Mouse (Mus musculus) lung, adult 2 months (tissue): ENCODE results near the gene Cdh23. TPM values are rescaled to one million over a fixed set of nuclear protein-coding genes. Genes with fewer than 3 reads are reported as not detected.
A peak's percentile ranks its signal among the peaks of the same experiment; 100 is the strongest.

ENCODE experiments used
- DNase-seq: peaks from one replicate; pipeline ENCODE4 v3.0.0; 2022
- H3K4me1 ChIP-seq: fragments of 200-500 bp; 2 replicates; pipeline ENCODE4 v1.6.1; 2011; ENCODE audit warnings: low read length; ENCODE audit not compliant: control insufficient read depth, insufficient read depth
- H3K4me3 ChIP-seq: fragments of 200-500 bp; replicated peaks from 2 replicates; pipeline ENCODE3; 2011; ENCODE audit warnings: low read depth, mild to moderate bottlenecking, control low read depth, low read length; ENCODE audit errors: extremely low read depth
- CTCF ChIP-seq: fragments of 200-500 bp; IDR thresholded peaks from 2 replicates; pipeline ENCODE4 v1.5.1; 2011; ENCODE audit warnings: mild to moderate bottlenecking, low read length, control low read depth; ENCODE audit not compliant: insufficient read depth
- POLR2A ChIP-seq: fragments of 200-500 bp; IDR thresholded peaks from 2 replicates; pipeline ENCODE4 v1.6.1; 2011; ENCODE audit warnings: low read depth, mild to moderate bottlenecking, control low read depth, low read length, borderline replicate concordance; ENCODE audit errors: extremely low read depth
- WGBS: fragments of 180-500 bp; shearing (Covaris S2); methylation state at CpG from one replicate; pipeline ENCODE4 v1.1.7; 2018; 5-methylcytosine and 5-hydroxymethylcytosine counted together
- polyA plus RNA-seq: library from polyadenylated mRNA; depleted of rRNA; stranded (reverse); fragments of >200 nt; gene quantifications from 2 replicates; pipeline ENCODE4 v1.2.3, GENCODE M21; 2012

Gene Cdh23
- polyA plus RNA-seq, 1 experiment, result 0.78 TPM

GRCm38 (mm10) chr10:60689396-60689795 lies 6.9 kb downstream of the Cdh23 start:
- no peaks in the 10 kb centered on the region for H3K4me1 ChIP-seq
- H3K4me3 ChIP-seq, result no peak overlapping the region
- DNase-seq, result no peak
- WGBS, result 72% methylated on average over 4 of the region's 4 CpGs
- TF ChIP-seq POLR2A, result no peak
- no peak for TF ChIP-seq CTCF

GRCm38 (mm10) chr10:60687011-60687776 lies 9.1 kb downstream of the Cdh23 start:
- no peaks in the 10 kb centered on the region for H3K4me1 ChIP-seq
- TF ChIP-seq CTCF, result no peak
- TF ChIP-seq POLR2A, result no peak
- H3K4me3 ChIP-seq, result peak overlapping the region; percentile 29
- WGBS, result under 1% methylated on average over 76 of the region's 76 CpGs
- peak; percentile 29 for DNase-seq

GRCm38 (mm10) chr10:60686641-60686975 lies 9.7 kb downstream of the Cdh23 start:
- Histone ChIP-seq H3K4me1 (no peaks in the 10 kb centered on the region), H3K4me3 (no peak overlapping the region)
- 1% methylated on average over 37 of the region's 37 CpGs for WGBS
- TF ChIP-seq POLR2A (no peak), CTCF (no peak)
- DNase-seq, result no peak

GRCm38 (mm10) chr10:60685764-60686640 lies 10.3 kb downstream of the Cdh23 start:
- WGBS, result 6% methylated on average over 50 of the region's 50 CpGs
- no peak for DNase-seq
- Histone ChIP-seq H3K4me3 (no peak overlapping the region), H3K4me1 (no peaks in the 10 kb centered on the region)
- TF ChIP-seq POLR2A, result no peak
- TF ChIP-seq CTCF, result no peak

- WGBS, result 85% methylated on average over 3 of the region's 3 CpGs
- no peak for DNase-seq
- TF ChIP-seq POLR2A (no peak), CTCF (no peak)
- H3K4me1 ChIP-seq, result no peaks in the 10 kb centered on the region
- H3K4me3 ChIP-seq, result no peak overlapping the region
Observed at GRCm38 (mm10) chr10:60678926-60679325, 17.4 kb downstream of the Cdh23 start.

GRCm38 (mm10) chr10:60677319-60677718 lies 19.0 kb downstream of the Cdh23 start:
- 65% methylated on average over 4 of the region's 4 CpGs for WGBS
- H3K4me3 ChIP-seq, result no peak overlapping the region
- no peaks in the 10 kb centered on the region for H3K4me1 ChIP-seq
- TF ChIP-seq CTCF, result no peak
- TF ChIP-seq POLR2A, result no peak
- DNase-seq, result no peak

- Histone ChIP-seq H3K4me3 (no peak overlapping the region), H3K4me1 (no peaks in the 10 kb centered on the region)
- no peak for DNase-seq
- WGBS, result 40% methylated on average over 8 of the region's 8 CpGs
- TF ChIP-seq CTCF (no peak), POLR2A (no peak)
Observed at GRCm38 (mm10) chr10:60670166-60670565, 26.1 kb downstream of the Cdh23 start.

- WGBS, result 75% methylated on average over 3 of the region's 3 CpGs
- DNase-seq, result no peak
- H3K4me1 ChIP-seq, result no peaks in the 10 kb centered on the region
- no peak for TF ChIP-seq CTCF
- TF ChIP-seq POLR2A, result no peak
- no peak overlapping the region for H3K4me3 ChIP-seq
Observed at GRCm38 (mm10) chr10:60668591-60668990, 27.7 kb downstream of the Cdh23 start.

GRCm38 (mm10) chr10:60660986-60661385 lies 35.3 kb downstream of the Cdh23 start:
- WGBS, result 74% methylated on average over 9 of the region's 9 CpGs
- H3K4me3 ChIP-seq, result no peak overlapping the region
- no peaks in the 10 kb centered on the region for H3K4me1 ChIP-seq
- no peak for DNase-seq
- TF ChIP-seq CTCF (no peak), POLR2A (no peak)
